Mouse (Mus musculus) liver, embryonic 16.5 days (tissue): Measurements from ENCODE around the gene She. TPM values are rescaled to one million over a fixed set of nuclear protein-coding genes. Genes with fewer than 3 reads are reported as not detected.
A peak's percentile ranks its signal among the peaks of the same experiment; 100 is the strongest.

Experiments
- ATAC-seq: fragments of 200-750 bp; cut with Nextera tagmentation; 2 replicates; pipeline ENCODE4 v1.8.0; 2017; ENCODE audit warnings: low read depth, mild to moderate bottlenecking, moderate number of reproducible peaks, moderate library complexity
- H3K27ac ChIP-seq: fragments of 300-500 bp; sonication (generic); 2 replicates; pipeline ENCODE4 v1.5.1; 2014; ENCODE audit warnings: mild to moderate bottlenecking, low read length
- H3K27me3 ChIP-seq: fragments of 300-500 bp; sonication (generic); 2 replicates; pipeline ENCODE4 v1.6.1; 2014; ENCODE audit warnings: low read depth, low read length, mixed read lengths; ENCODE audit not compliant: control insufficient read depth, insufficient read depth
- H3K36me3 ChIP-seq: fragments of 300-500 bp; sonication (generic); 2 replicates; pipeline ENCODE4 v1.6.1; 2014; ENCODE audit warnings: mild to moderate bottlenecking; ENCODE audit not compliant: control insufficient read depth, insufficient read depth
- H3K4me1 ChIP-seq: fragments of 300-500 bp; sonication (generic); 2 replicates; pipeline ENCODE4 v1.6.1; 2014; ENCODE audit warnings: low read depth, low read length, mixed read lengths; ENCODE audit not compliant: control insufficient read depth
- H3K4me2 ChIP-seq: fragments of 300-500 bp; sonication (generic); 2 replicates; pipeline ENCODE4 v1.6.1; 2014; ENCODE audit warnings: low read depth, low read length, mixed read lengths
- H3K4me3 ChIP-seq: fragments of 300-500 bp; sonication (generic); 2 replicates; pipeline ENCODE4 v1.5.1; 2014; ENCODE audit warnings: low read depth, mild to moderate bottlenecking, low read length
- H3K9ac ChIP-seq: fragments of 300-500 bp; sonication (generic); 2 replicates; pipeline ENCODE4 v1.6.1; 2014; ENCODE audit warnings: low read depth, low read length
- H3K9me3 ChIP-seq: fragments of 300-500 bp; sonication (generic); replicated peaks from 2 replicates; pipeline ENCODE4 v1.6.1; 2016; ENCODE audit warnings: low read length; ENCODE audit not compliant: control insufficient read depth
- WGBS: fragments of 180-500 bp; shearing (Covaris S2); extraction: QIAGEN DNeasy Blood & Tissue Kit; methylation state at CpG from one replicate; pipeline ENCODE4 v1.1.7; 2014; ENCODE audit not compliant: insufficient replicate concordance; 5-methylcytosine and 5-hydroxymethylcytosine counted together
- polyA plus RNA-seq: library from polyadenylated mRNA; unstranded; fragments of >200 nt; fragmentation: Nextera tagmentation; extraction: Ambion mirVana; gene quantifications from 2 replicates; pipeline ENCODE4 v1.2.1, GENCODE M21; 2015

She gene
- 0.90 and 1.1 TPM in 2 replicates for polyA plus RNA-seq

- peak within 1 kb of the TSS; percentile 43 for H3K4me3 ChIP-seq
- peaks cover 59% of the 10 kb centered on the region for H3K27me3 ChIP-seq
- 2% methylated on average over 81 of the region's 96 CpGs for WGBS
- H3K27ac ChIP-seq: no peak within 1 kb of the TSS
- ATAC-seq: no peak
- no peaks in the 10 kb centered on the region for H3K9me3 ChIP-seq
- peak within 1 kb of the TSS; percentile 9; the same call in 1 of the 2 replicates for H3K9ac ChIP-seq
- H3K4me1 ChIP-seq: peaks cover 3% of the 10 kb centered on the region
- peak within 1 kb of the TSS; percentile 41 for H3K4me2 ChIP-seq
- no peaks in the 10 kb centered on the region for H3K36me3 ChIP-seq
Observed at GRCm38 (mm10) chr3:89830815-89831591, at the start of gene She. Gene She, plus strand, starts transcription at chr3:89831370.

- no peaks in the 10 kb centered on the region for H3K4me1 ChIP-seq
- no peak overlapping the region for H3K4me3 ChIP-seq
- no peak for ATAC-seq
- no peaks in the 10 kb centered on the region for H3K9me3 ChIP-seq
- H3K9ac ChIP-seq: no peak overlapping the region
- WGBS: 73% methylated on average over 5 of the region's 5 CpGs
- peaks cover 39% of the 10 kb centered on the region for H3K36me3 ChIP-seq
- H3K27ac ChIP-seq: no peak overlapping the region
- H3K4me2 ChIP-seq: no peak overlapping the region
- no peaks in the 10 kb centered on the region for H3K27me3 ChIP-seq
Observed at GRCm38 (mm10) chr3:89781640-89782039, 49.5 kb upstream of the She start.

- Histone ChIP-seq H3K4me2 (peak overlapping the region; percentile 38), H3K4me1 (no peaks in the 10 kb centered on the region), H3K27me3 (no peaks in the 10 kb centered on the region; the same call in 1 of the 2 replicates), H3K4me3 (no peak overlapping the region), H3K36me3 (peaks cover 13% of the 10 kb centered on the region), H3K27ac (no peak overlapping the region), H3K9ac (no peak overlapping the region), H3K9me3 (no peaks in the 10 kb centered on the region)
- WGBS: 16% methylated on average over 11 of the region's 11 CpGs
- peak; percentile 62 for ATAC-seq
Observed at GRCm38 (mm10) chr3:89784991-89785753, 46.0 kb upstream of the She start.

GRCm38 (mm10) chr3:89786275-89786674 is 44.9 kb upstream of the She start:
- no peaks in the 10 kb centered on the region for H3K4me1 ChIP-seq
- no peaks in the 10 kb centered on the region for H3K9me3 ChIP-seq
- no peak overlapping the region for H3K4me3 ChIP-seq
- H3K9ac ChIP-seq: no peak overlapping the region
- H3K27ac ChIP-seq: no peak overlapping the region
- ATAC-seq: no peak
- no peak overlapping the region for H3K4me2 ChIP-seq
- H3K27me3 ChIP-seq: no peaks in the 10 kb centered on the region; the same call in 1 of the 2 replicates
- peaks cover 8% of the 10 kb centered on the region; the same call in 1 of the 2 replicates for H3K36me3 ChIP-seq
- 70% methylated on average over 6 of the region's 6 CpGs for WGBS

- Histone ChIP-seq H3K4me1 (no peaks in the 10 kb centered on the region), H3K4me2 (no peak overlapping the region), H3K4me3 (no peak overlapping the region), H3K36me3 (no peaks in the 10 kb centered on the region), H3K27ac (no peak overlapping the region), H3K27me3 (no peaks in the 10 kb centered on the region; the same call in 1 of the 2 replicates), H3K9ac (no peak overlapping the region), H3K9me3 (no peaks in the 10 kb centered on the region)
- WGBS: 64% methylated on average over 16 of the region's 16 CpGs
- no peak for ATAC-seq
Observed at GRCm38 (mm10) chr3:89788680-89789352, 42.4 kb upstream of the She start.

- Histone ChIP-seq H3K4me1 (no peaks in the 10 kb centered on the region), H3K4me3 (no peak overlapping the region), H3K9ac (no peak overlapping the region), H3K27ac (no peak overlapping the region), H3K4me2 (no peak overlapping the region), H3K36me3 (no peaks in the 10 kb centered on the region), H3K27me3 (no peaks in the 10 kb centered on the region), H3K9me3 (no peaks in the 10 kb centered on the region)
- WGBS: 57% methylated on average over 2 of the region's 2 CpGs
- no peak for ATAC-seq
Observed at GRCm38 (mm10) chr3:89794616-89795015, 36.6 kb upstream of the She start.

- WGBS: 52% methylated on average over 5 of the region's 5 CpGs
- no peaks in the 10 kb centered on the region for H3K9me3 ChIP-seq
- no peak overlapping the region for H3K4me3 ChIP-seq
- H3K27me3 ChIP-seq: no peaks in the 10 kb centered on the region
- ATAC-seq: no peak
- H3K4me2 ChIP-seq: no peak overlapping the region
- H3K27ac ChIP-seq: no peak overlapping the region
- H3K4me1 ChIP-seq: no peaks in the 10 kb centered on the region
- H3K36me3 ChIP-seq: no peaks in the 10 kb centered on the region
- H3K9ac ChIP-seq: no peak overlapping the region
Observed at GRCm38 (mm10) chr3:89795746-89796145, 35.4 kb upstream of the She start.

GRCm38 (mm10) chr3:89796358-89796757 is 34.8 kb upstream of the She start:
- no peaks in the 10 kb centered on the region for H3K27me3 ChIP-seq
- no peaks in the 10 kb centered on the region for H3K9me3 ChIP-seq
- H3K27ac ChIP-seq: no peak overlapping the region
- H3K4me2 ChIP-seq: no peak overlapping the region
- H3K9ac ChIP-seq: no peak overlapping the region
- 0 out of 2 replicates have a peak, but pooled peaks have one; percentile 32 for ATAC-seq
- H3K4me1 ChIP-seq: no peaks in the 10 kb centered on the region
- no peaks in the 10 kb centered on the region for H3K36me3 ChIP-seq
- 18% methylated on average over 4 of the region's 4 CpGs for WGBS
- no peak overlapping the region for H3K4me3 ChIP-seq
